Mouse (Mus musculus) neural tube, embryonic 11.5 days (tissue): ENCODE measurements around the gene Kpnb1. TPM values are rescaled to one million over a fixed set of nuclear protein-coding genes. Genes with fewer than 3 reads are reported as not detected.

Experiments
- ATAC-seq: fragments of 200-750 bp; cut with Nextera tagmentation; 2 replicates; pipeline ENCODE4 v1.8.0; 2017; ENCODE audit warnings: moderate number of reproducible peaks, mild to moderate bottlenecking, moderate TSS enrichment, moderate library complexity; ENCODE audit not compliant: insufficient read depth, low FRiP score, low TSS enrichment
- DNase-seq: peaks from one replicate; pipeline ENCODE4 v3.0.0-alpha.2; 2015; ENCODE audit warnings: low spot score
- H3K27ac ChIP-seq: fragments of 300-500 bp; sonication (generic); 2 replicates; pipeline ENCODE4 v1.5.1; 2014; ENCODE audit warnings: low read depth, mild to moderate bottlenecking, low read length
- H3K27me3 ChIP-seq: fragments of 300-500 bp; sonication (generic); 2 replicates; pipeline ENCODE4 v1.6.1; 2014; ENCODE audit warnings: mild to moderate bottlenecking, low read length, mixed read lengths; ENCODE audit not compliant: control insufficient read depth, insufficient read depth
- H3K36me3 ChIP-seq: fragments of 300-500 bp; sonication (generic); 2 replicates; pipeline ENCODE4 v1.6.1; 2014; ENCODE audit warnings: mild to moderate bottlenecking, low read length, moderate library complexity, mixed read lengths; ENCODE audit not compliant: control insufficient read depth, insufficient read depth
- H3K4me1 ChIP-seq: fragments of 300-500 bp; sonication (generic); 2 replicates; pipeline ENCODE4 v1.6.1; 2014; ENCODE audit warnings: low read length, mixed read lengths; ENCODE audit not compliant: control insufficient read depth, insufficient read depth
- H3K4me2 ChIP-seq: fragments of 300-500 bp; sonication (generic); 2 replicates; pipeline ENCODE4 v1.6.1; 2014; ENCODE audit warnings: low read depth, mild to moderate bottlenecking, moderate library complexity
- H3K4me3 ChIP-seq: fragments of 300-500 bp; sonication (generic); 2 replicates; pipeline ENCODE4 v1.5.1; 2014; ENCODE audit warnings: low read depth, low read length
- H3K9ac ChIP-seq: fragments of 300-500 bp; sonication (generic); 2 replicates; pipeline ENCODE4 v1.6.1; 2014; ENCODE audit warnings: mild to moderate bottlenecking, low read length
- H3K9me3 ChIP-seq: fragments of 300-500 bp; sonication (generic); 2 replicates; pipeline ENCODE4 v1.6.1; 2016; ENCODE audit warnings: low read length; ENCODE audit not compliant: control insufficient read depth
- WGBS: fragments of 180-500 bp; shearing (Covaris S2); extraction: QIAGEN DNeasy Blood & Tissue Kit; methylation state at CpG from one replicate; pipeline ENCODE4 v1.1.7; 2014; 5-methylcytosine and 5-hydroxymethylcytosine counted together
- polyA plus RNA-seq: library from polyadenylated mRNA; unstranded; fragments of >200 nt; fragmentation: Nextera tagmentation; extraction: Ambion mirVana; gene quantifications from 2 replicates; pipeline ENCODE4 v1.2.1, GENCODE M21; 2014

Gene Kpnb1
- polyA plus RNA-seq, 1 experiment from 2014 or later = 85.3 TPM

DNA sequence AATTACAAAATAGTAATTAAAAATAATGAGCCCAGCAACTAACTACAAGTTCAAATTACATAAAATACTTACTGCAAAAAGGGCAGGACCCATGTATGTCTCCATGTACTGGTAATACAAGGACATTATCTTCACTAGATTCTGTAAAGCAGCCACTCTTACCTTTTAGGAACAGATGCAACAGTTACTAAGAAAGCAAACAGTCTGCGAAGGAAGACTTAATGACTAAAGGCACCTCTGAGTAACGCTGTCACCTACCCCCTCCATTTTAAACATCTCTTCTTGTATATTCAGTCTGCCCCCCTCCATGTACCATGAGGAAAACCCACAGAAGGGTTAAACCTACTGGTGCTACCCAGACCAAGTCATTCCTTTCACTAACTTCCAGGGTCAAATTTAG, 9.5 kb downstream of the Kpnb1 start:
- H3K27ac ChIP-seq = no peak overlapping the region
- peaks cover 59% of the 10 kb centered on the region for H3K36me3 ChIP-seq
- no peak overlapping the region for H3K9ac ChIP-seq
- H3K9me3 ChIP-seq = no peaks in the 10 kb centered on the region
- H3K4me2 ChIP-seq = no peak overlapping the region
- no peaks in the 10 kb centered on the region for H3K4me1 ChIP-seq
- DNase-seq = no peak
- no peak overlapping the region for H3K4me3 ChIP-seq
- no peak for ATAC-seq
- no peaks in the 10 kb centered on the region for H3K27me3 ChIP-seq
- 98% methylated on average over 2 of the region's 2 CpGs for WGBS

DNA sequence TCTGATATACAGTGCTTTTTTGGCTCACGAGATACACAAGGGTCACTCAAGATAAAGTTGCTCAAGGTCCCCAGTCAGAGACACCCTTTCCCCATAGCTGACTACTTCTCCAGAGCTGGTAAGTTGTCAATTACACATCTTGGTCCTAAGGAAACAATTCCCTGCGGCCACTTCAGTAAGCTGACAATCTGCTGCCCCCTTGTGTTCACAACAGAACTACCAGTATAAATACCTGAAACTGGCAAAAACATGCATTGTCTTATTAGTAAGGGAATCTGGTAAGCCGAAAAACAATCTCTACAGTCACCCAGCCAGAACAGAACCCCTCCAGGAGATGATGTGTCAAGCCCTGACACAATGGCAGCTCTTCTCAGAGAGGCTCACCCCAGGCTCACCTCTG, 10.8 kb downstream of the Kpnb1 start:
- no peak overlapping the region for H3K4me3 ChIP-seq
- 76% methylated on average over 3 of the region's 3 CpGs for WGBS
- H3K9me3 ChIP-seq = no peaks in the 10 kb centered on the region
- no peak overlapping the region for H3K27ac ChIP-seq
- H3K36me3 ChIP-seq = peaks cover 57% of the 10 kb centered on the region
- no peak overlapping the region for H3K4me2 ChIP-seq
- DNase-seq (no peak), ATAC-seq (no peak)
- H3K27me3 ChIP-seq = no peaks in the 10 kb centered on the region
- no peaks in the 10 kb centered on the region for H3K4me1 ChIP-seq
- no peak overlapping the region for H3K9ac ChIP-seq

DNA sequence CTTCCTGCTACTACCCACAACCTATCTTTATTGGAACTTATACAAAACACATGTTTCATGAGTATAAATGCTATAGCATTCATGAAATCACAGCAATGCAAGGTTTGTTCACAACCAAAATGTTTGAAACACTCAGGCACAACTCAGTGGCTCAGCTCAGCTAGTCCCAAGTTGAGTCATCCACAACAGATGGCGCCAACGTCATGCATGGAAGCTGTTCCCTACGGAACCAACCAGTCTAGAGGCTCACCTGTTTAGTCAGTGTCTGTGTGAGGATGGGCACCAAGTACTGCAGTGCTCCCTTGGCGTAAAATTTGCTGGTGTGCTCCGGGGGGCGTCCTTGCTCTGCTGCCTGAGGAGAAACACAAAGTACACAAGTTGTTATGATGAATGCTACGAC, 12.2 kb downstream of the Kpnb1 start:
- ATAC-seq = no peak
- no peaks in the 10 kb centered on the region for H3K27me3 ChIP-seq
- H3K4me2 ChIP-seq = no peak overlapping the region
- H3K4me1 ChIP-seq = no peaks in the 10 kb centered on the region
- no peaks in the 10 kb centered on the region for H3K9me3 ChIP-seq
- H3K36me3 ChIP-seq = peaks cover 54% of the 10 kb centered on the region
- DNase-seq = no peak
- 96% methylated on average over 7 of the region's 7 CpGs for WGBS
- H3K9ac ChIP-seq = no peak overlapping the region
- no peak overlapping the region for H3K4me3 ChIP-seq
- no peak overlapping the region for H3K27ac ChIP-seq

DNA sequence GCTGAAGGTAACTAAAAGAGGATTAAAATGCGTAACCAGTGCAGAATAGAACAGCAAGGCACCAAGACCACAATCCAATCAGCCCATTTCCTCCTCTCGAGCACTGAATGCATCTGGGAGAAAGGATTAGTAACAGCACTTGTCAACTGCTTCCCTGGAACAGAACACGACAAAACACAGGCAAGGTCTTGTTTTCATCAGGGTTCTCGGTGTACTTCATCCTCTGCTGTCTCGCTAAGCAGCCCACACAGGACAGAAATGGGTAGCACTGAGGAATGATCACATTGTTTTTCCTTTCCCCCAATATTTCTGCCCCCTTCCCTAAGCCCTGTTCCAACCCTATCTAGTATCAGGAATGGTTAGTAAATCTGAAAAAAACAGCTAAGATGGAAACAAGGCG, 27.3 kb downstream of the Kpnb1 start:
- no peak for DNase-seq
- no peak for ATAC-seq
- Histone ChIP-seq H3K4me1 (no peaks in the 10 kb centered on the region), H3K4me3 (no peak overlapping the region), H3K36me3 (peaks cover 37% of the 10 kb centered on the region), H3K4me2 (no peak overlapping the region), H3K9ac (no peak overlapping the region), H3K27ac (no peak overlapping the region), H3K27me3 (no peaks in the 10 kb centered on the region), H3K9me3 (no peaks in the 10 kb centered on the region)
- 92% methylated on average over 6 of the region's 6 CpGs for WGBS

DNA sequence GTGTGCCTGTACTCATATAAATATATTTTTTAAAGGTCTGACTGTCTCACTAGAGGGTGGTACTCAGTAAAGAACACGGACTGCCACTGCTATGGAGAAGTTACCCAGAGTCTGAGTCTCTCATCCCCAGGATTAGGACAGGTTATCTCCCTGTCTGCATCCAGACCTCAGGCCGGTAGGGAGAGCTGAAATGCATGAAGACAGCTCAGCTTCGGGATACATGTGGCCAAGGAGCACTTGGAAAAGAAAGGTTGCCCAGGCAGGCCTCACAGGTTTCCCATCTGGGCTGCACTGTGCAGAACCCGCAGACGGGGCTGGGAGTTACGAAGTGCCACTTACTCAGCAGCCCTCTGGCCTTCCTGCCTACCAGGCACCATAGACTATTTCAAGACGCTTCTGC, 30.7 kb downstream of the Kpnb1 start:
- Histone ChIP-seq H3K4me3 (no peak overlapping the region), H3K9ac (no peak overlapping the region), H3K4me2 (no peak overlapping the region), H3K36me3 (peaks cover 19% of the 10 kb centered on the region), H3K27ac (no peak overlapping the region), H3K27me3 (no peaks in the 10 kb centered on the region), H3K9me3 (no peaks in the 10 kb centered on the region), H3K4me1 (peaks cover 9% of the 10 kb centered on the region)
- 85% methylated on average over 7 of the region's 7 CpGs for WGBS
- no peak for ATAC-seq
- DNase-seq = no peak

DNA sequence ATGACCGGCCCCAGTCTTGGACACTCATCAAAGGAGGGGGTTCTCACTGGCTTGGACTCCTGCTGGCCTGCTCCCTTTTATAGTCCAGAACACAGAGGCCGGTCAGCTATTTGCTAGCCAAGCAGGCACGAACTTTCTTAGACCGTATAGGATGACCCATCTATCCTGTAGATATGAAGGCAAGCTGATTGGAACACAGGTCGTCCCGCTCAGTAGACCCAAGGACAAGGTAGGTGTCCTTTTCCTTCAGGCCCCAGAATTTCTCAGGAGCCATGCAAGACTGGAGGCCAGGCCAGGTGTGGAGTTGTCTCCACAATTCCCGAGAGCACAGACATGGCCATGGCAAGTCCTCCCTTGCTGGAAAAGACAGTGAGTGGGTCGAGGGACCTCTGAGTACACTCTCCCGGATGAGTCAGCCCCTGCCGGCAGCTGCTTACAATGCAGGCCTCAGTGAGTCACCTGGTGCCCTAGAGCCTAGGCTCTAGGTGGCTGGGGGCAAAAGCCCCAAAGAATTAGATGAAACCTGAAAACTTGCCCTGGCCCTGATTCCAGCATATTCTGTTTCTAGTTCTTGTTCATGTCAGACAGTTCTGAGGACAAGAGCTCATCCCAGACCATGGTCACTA, 34.9 kb downstream of the Kpnb1 start:
- H3K27me3 ChIP-seq = peaks cover 2% of the 10 kb centered on the region; the same call in 1 of the 2 replicates
- peak overlapping the region; percentile 91 for H3K4me2 ChIP-seq
- H3K36me3 ChIP-seq = no peaks in the 10 kb centered on the region; the same call in 1 of the 2 replicates
- no peaks in the 10 kb centered on the region for H3K9me3 ChIP-seq
- peaks cover 27% of the 10 kb centered on the region for H3K4me1 ChIP-seq
- 17% methylated on average over 10 of the region's 10 CpGs for WGBS
- H3K9ac ChIP-seq = no peak overlapping the region
- no peak overlapping the region for H3K27ac ChIP-seq
- DNase-seq (no peak), ATAC-seq (no peak)
- H3K4me3 ChIP-seq = no peak overlapping the region

DNA sequence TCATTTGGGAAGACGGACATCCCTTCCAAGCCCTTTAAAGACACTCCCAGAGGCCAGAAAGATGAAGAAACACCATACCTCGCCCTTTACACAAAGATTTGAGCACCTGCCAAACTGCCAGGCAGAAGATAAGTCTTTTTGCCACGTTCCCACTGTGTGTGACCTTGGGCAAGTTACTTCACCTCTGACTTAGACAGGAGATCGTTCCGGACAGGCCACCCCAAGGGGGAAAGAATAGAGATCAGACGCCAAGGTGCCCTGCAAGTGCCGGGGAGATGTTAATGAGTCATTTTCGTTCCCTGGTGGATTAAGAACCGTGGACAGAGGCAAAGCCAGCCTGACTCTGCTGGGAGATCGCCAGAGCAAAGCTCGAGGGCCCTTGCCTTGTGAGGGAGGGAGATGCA, 35.7 kb downstream of the Kpnb1 start:
- H3K27me3 ChIP-seq = peaks cover 2% of the 10 kb centered on the region; the same call in 1 of the 2 replicates
- H3K4me3 ChIP-seq = peak overlapping the region; percentile 83
- no peak overlapping the region for H3K27ac ChIP-seq
- 3% methylated on average over 11 of the region's 11 CpGs for WGBS
- H3K9ac ChIP-seq = peak overlapping the region; percentile 84; the same call in 1 of the 2 replicates
- H3K36me3 ChIP-seq = no peaks in the 10 kb centered on the region; the same call in 1 of the 2 replicates
- H3K9me3 ChIP-seq = no peaks in the 10 kb centered on the region
- peak overlapping the region; percentile 91 for H3K4me2 ChIP-seq
- ATAC-seq = no peak
- no peak for DNase-seq
- peaks cover 27% of the 10 kb centered on the region for H3K4me1 ChIP-seq

DNA sequence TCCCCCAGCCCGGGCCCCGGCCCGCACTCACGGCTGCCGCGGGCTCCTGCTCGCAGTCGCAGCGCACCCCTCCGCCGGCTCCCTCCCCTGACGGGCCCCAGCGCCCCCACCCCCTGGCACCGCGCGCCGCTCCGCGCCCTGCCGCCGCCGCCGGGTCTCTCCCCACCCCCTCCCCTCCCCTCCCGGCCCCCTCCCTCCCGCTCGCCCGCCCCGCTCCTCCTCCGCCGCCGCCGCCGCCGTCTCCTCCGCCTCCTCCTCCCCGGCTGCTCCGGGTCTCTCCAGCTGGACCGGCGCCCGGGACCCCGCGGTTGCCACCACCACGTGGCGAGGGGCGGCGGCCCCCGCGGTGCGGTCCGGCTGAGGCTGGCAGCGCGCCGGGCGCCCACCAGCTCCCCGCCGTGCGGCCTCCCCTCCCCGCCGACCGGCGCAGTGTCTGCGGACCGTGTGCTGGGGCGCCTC, 36.3 kb downstream of the Kpnb1 start, which contains the start of gene Tbkbp1:
TSS of gene Tbkbp1 (minus strand) at position 153 of the 459 bp plus-strand sequence.
- DNase-seq (peak; percentile 62), ATAC-seq (peak; percentile 42; the same call in 1 of the 2 replicates)
- Histone ChIP-seq H3K9me3 (no peaks in the 10 kb centered on the region), H3K36me3 (no peaks in the 10 kb centered on the region; the same call in 1 of the 2 replicates), H3K4me1 (peaks cover 29% of the 10 kb centered on the region), H3K4me2 (peak within 1 kb of the TSS; percentile 91), H3K4me3 (peak within 1 kb of the TSS; percentile 83), H3K27ac (peak within 1 kb of the TSS; percentile 94), H3K27me3 (peaks cover 2% of the 10 kb centered on the region; the same call in 1 of the 2 replicates), H3K9ac (peak within 1 kb of the TSS; percentile 84)
- WGBS = 0% methylated on average over 22 of the region's 64 CpGs
